Mouse (Mus musculus): ENCODE measurements around the gene 1700024G13Rik.
"Not testable (repeated sequence)": the region's sequence is repeated elsewhere in the genome, so short reads cannot be mapped to it uniquely, and the experiment has no call there.

The 1700024G13Rik gene

GRCm38 (mm10) chr14:32388196-32388595 is at the start of gene 1700024G13Rik:
1700024G13Rik (minus strand) TSS chr14:32388391.
- DNase-seq: peak; percentile 60

- no peak for DNase-seq
These were observed 49.2 kb upstream of the 1700024G13Rik start for GRCm38 (mm10) chr14:32437352-32437793.

- no peak for DNase-seq
These were observed 40.9 kb upstream of the 1700024G13Rik start for GRCm38 (mm10) chr14:32429030-32429602.

- DNase-seq: no peak
These were observed 35.8 kb upstream of the 1700024G13Rik start for GRCm38 (mm10) chr14:32423946-32424345.

- DNase-seq: no peak
These were observed 30.6 kb upstream of the 1700024G13Rik start for GRCm38 (mm10) chr14:32418747-32419146.

- DNase-seq: no peak
These were observed 23.9 kb upstream of the 1700024G13Rik start for GRCm38 (mm10) chr14:32412075-32412474.

- no peak for DNase-seq
These were observed 21.9 kb upstream of the 1700024G13Rik start for GRCm38 (mm10) chr14:32410084-32410483.

- DNase-seq: not testable (repeated sequence)
These were observed 17.2 kb upstream of the 1700024G13Rik start for GRCm38 (mm10) chr14:32405399-32405798.

GRCm38 (mm10) chr14:32381619-32382018 is 6.6 kb downstream of the 1700024G13Rik start:
- no peak for DNase-seq

GRCm38 (mm10) chr14:32381066-32381465 is 7.1 kb downstream of the 1700024G13Rik start:
- no peak for DNase-seq

- no peak for DNase-seq
These were observed 8.1 kb downstream of the 1700024G13Rik start for GRCm38 (mm10) chr14:32380099-32380480.

- no peak for DNase-seq
These were observed 8.6 kb downstream of the 1700024G13Rik start for GRCm38 (mm10) chr14:32379395-32380098.

- DNase-seq: no peak
These were observed 15.7 kb downstream of the 1700024G13Rik start for GRCm38 (mm10) chr14:32372510-32372909.

GRCm38 (mm10) chr14:32369756-32370155 is 18.4 kb downstream of the 1700024G13Rik start:
- DNase-seq: no peak

GRCm38 (mm10) chr14:32364359-32364758 is 23.8 kb downstream of the 1700024G13Rik start:
- DNase-seq: no peak

GRCm38 (mm10) chr14:32351181-32351920 is 36.8 kb downstream of the 1700024G13Rik start:
- DNase-seq: not testable (repeated sequence)

GRCm38 (mm10) chr14:32347307-32347706 is 40.9 kb downstream of the 1700024G13Rik start:
- DNase-seq: no peak

- DNase-seq: no peak
These were observed 43.5 kb downstream of the 1700024G13Rik start for GRCm38 (mm10) chr14:32344694-32345093.

- no peak for DNase-seq
These were observed 44.0 kb downstream of the 1700024G13Rik start for GRCm38 (mm10) chr14:32344176-32344575.

GRCm38 (mm10) chr14:32341823-32342222 is 46.4 kb downstream of the 1700024G13Rik start:
- DNase-seq: no peak

GRCm38 (mm10) chr14:32336547-32336946 is 51.6 kb downstream of the 1700024G13Rik start:
- no peak for DNase-seq

GRCm38 (mm10) chr14:32336021-32336420 is 52.2 kb downstream of the 1700024G13Rik start:
- no peak for DNase-seq
